Mouse (Mus musculus): ENCODE measurements around the gene Slu7.

The Slu7 gene

GRCm38 (mm10) chr11:43433254-43434023 is at the start of gene Slu7:
Gene Slu7 (plus strand): TSS chr11:43433744.
- peak; percentile 61 to 72 for DNase-seq (ENCODE audit: low spot score in 2 of 2)

GRCm38 (mm10) chr11:43385055-43385649 is 48.4 kb upstream of the Slu7 start:
- DNase-seq (ENCODE audit: low spot score in 2 of 2), result peak; percentile 44 to 55

GRCm38 (mm10) chr11:43385716-43386115 is 47.8 kb upstream of the Slu7 start:
- DNase-seq (ENCODE audit: low spot score in 2 of 2), result no peak

- DNase-seq (ENCODE audit: low spot score in 2 of 2), result no peak
Measured at GRCm38 (mm10) chr11:43387004-43387880, 46.3 kb upstream of the Slu7 start.

- no peak for DNase-seq (ENCODE audit: low spot score in 2 of 2)
Measured at GRCm38 (mm10) chr11:43388122-43389097, 45.1 kb upstream of the Slu7 start.

- no peak for DNase-seq (ENCODE audit: low spot score in 2 of 2)
Measured at GRCm38 (mm10) chr11:43389118-43389517, 44.4 kb upstream of the Slu7 start.

GRCm38 (mm10) chr11:43392757-43393156 is 40.8 kb upstream of the Slu7 start:
- no peak for DNase-seq (ENCODE audit: low spot score in 2 of 2)

GRCm38 (mm10) chr11:43393325-43393724 is 40.2 kb upstream of the Slu7 start:
- DNase-seq (ENCODE audit: low spot score in 2 of 2), result no peak

GRCm38 (mm10) chr11:43395073-43395948 is 38.2 kb upstream of the Slu7 start:
- no peak for DNase-seq (ENCODE audit: low spot score in 2 of 2)

- no peak for DNase-seq (ENCODE audit: low spot score in 2 of 2)
Measured at GRCm38 (mm10) chr11:43396246-43396645, 37.3 kb upstream of the Slu7 start.

GRCm38 (mm10) chr11:43396672-43397071 is 36.9 kb upstream of the Slu7 start:
- DNase-seq (ENCODE audit: low spot score in 2 of 2), result no peak

- no peak for DNase-seq (ENCODE audit: low spot score in 2 of 2)
Measured at GRCm38 (mm10) chr11:43399297-43399696, 34.2 kb upstream of the Slu7 start.

- no peak for DNase-seq (ENCODE audit: low spot score in 2 of 2)
Measured at GRCm38 (mm10) chr11:43400131-43400530, 33.4 kb upstream of the Slu7 start.

GRCm38 (mm10) chr11:43404150-43404807 is 29.3 kb upstream of the Slu7 start:
- DNase-seq (ENCODE audit: low spot score in 2 of 2), result no peak

- DNase-seq (ENCODE audit: low spot score in 2 of 2), result no peak
Measured at GRCm38 (mm10) chr11:43408888-43409287, 24.7 kb upstream of the Slu7 start.

GRCm38 (mm10) chr11:43410291-43410690 is 23.3 kb upstream of the Slu7 start:
- DNase-seq (ENCODE audit: low spot score in 2 of 2), result no peak

GRCm38 (mm10) chr11:43411413-43411812 is 22.1 kb upstream of the Slu7 start:
- DNase-seq (ENCODE audit: low spot score in 2 of 2), result peak; percentile 70 to 71

- peak; percentile 83 to 91 for DNase-seq (ENCODE audit: low spot score in 2 of 2)
Measured at GRCm38 (mm10) chr11:43412771-43413451, 20.6 kb upstream of the Slu7 start.

- DNase-seq (ENCODE audit: low spot score in 2 of 2), result no peak
Measured at GRCm38 (mm10) chr11:43417201-43417600, 16.3 kb upstream of the Slu7 start.
